Mouse (Mus musculus) adrenal gland, adult (tissue): ENCODE measurements around the gene Gripap1.
"Not testable (repeated sequence)": the region's sequence is repeated elsewhere in the genome, so short reads cannot be mapped to it uniquely, and the experiment has no call there.

Experiments used
- DNase-seq, 2 experiments: peaks; one replicate each; pipeline ENCODE4 v3.0.0; 2022 to 2023; ENCODE audit warnings: low spot score in 1 of 2; ENCODE audit not compliant: inconsistent age in 2 of 2

Gripap1 gene

DNA sequence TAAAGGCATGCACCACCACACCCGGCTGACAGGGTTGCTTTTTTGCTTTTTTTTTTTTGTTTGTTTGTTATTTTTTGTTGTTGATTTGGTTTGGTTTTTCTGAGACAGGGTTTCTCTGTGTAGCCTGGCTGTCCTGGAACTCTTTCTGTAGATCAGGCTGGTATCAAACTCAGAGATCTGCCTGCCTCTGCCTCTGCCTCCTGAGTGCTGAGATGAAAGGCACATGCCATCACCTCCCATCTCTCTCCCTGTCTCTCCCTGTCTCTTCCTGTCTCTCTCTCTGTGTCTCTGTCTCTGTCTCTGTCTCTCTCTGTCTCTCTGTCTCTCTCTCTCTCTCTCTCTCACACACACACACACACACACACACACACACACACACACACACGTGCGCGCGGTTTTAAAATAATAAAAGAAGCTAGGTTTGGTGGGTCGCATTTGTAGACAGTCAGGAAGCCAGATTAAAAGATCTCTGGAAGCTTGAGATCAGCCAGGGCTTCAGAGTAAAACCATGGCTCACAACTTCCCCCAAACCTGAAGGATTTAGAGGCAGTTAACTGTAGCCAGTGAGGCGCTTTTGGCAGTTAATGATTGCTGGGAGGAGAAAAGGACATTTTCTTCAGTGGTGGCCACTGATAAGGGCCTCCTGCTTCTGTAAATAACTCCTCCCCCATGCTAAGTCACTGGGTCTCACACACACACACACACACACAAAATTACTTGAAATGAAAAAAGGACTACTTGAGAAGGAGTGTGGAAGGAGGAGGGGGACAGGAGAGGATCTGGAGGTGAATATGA, 10.9 kb upstream of the Gripap1 start:
- no peak for DNase-seq

DNA sequence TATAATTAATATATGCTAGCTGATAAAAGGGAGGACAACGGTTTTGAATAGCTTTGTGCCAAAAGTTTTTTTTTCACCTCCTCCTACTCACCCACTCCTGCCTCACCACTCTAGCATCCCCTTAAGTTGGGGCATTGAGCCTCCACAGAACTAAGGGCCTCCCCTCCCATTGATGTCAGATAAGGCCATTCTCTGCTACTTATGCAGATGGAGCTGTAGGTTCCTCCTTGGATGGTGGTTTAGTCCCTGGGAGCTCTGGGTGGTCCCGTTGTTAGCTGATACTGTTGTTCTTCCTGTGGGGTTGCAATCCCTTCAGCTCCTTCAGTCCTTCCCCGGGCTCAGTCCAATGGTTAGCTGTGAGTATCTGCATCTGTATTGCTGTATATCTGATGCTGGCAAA, 10.3 kb upstream of the Gripap1 start:
- DNase-seq, result no peak

GRCm38 (mm10) chrX:7782603-7783092, 6.9 kb upstream of the Gripap1 start:
- no peak for DNase-seq

DNA sequence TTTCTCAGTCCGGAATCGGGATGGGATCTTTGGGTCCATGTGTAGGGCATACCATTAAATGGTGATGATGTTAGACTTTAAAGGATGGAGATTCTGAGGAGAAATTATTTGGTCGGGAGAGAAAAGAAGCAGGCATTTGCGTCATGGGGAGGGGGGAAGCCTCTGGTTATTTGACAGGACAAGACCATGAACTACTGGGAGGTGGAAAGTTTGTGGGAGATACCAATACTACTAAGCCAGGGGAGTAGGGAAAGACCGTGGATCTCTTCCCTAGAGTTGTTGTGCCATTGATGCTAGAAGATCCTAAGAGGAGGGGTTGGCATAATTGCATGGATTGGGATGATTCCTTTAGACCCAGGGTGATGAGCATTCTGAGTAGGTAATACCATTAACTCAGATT, 744 bp downstream of the Gripap1 start:
- DNase-seq, result no peak

- peak in 1 of 2 experiments; percentile 29 for DNase-seq
Observed at GRCm38 (mm10) chrX:7793361-7793760, 3.8 kb downstream of the Gripap1 start.

DNA sequence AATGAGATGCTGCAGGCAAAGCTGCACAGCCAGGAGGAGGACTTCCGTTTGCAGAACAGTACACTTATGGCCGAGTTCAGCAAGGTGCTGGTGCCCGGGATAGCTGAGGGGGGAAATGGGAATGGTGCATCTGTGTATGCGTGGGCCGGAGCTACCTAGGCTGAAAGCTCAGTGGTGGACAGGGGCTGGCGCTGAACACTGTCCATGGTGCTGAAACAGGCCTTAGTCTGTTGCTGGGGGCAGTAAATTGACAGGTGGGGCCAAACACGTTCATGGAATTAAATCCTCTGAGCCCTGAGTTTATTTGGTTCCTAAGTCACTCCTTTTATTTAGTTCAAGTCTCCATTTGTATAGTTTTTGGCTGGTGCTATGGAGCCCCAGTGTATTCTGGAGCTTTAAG, 5.5 kb downstream of the Gripap1 start:
- DNase-seq, result peak in 1 of 2 experiments; percentile 59

DNA sequence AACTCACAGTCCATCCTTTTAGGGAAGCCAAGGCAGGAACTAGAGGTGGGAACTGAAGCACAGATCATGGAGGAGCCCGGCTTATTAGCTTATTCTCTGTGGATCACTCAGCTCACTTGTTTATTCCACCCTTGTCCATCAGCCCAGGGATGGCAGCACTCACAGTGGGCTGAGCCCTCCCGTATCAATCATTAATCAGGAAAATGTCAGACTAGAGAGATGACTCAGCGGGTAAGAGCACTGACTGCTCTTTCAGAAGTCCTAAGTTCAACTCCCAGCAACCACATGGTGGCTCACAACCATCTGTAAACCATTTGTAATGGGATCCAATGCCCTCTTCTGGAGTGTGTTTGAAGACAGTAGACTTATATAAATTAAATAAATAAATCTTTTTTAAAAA, 7.8 kb downstream of the Gripap1 start:
- DNase-seq, result peak in 1 of 2 experiments; percentile 28

DNA sequence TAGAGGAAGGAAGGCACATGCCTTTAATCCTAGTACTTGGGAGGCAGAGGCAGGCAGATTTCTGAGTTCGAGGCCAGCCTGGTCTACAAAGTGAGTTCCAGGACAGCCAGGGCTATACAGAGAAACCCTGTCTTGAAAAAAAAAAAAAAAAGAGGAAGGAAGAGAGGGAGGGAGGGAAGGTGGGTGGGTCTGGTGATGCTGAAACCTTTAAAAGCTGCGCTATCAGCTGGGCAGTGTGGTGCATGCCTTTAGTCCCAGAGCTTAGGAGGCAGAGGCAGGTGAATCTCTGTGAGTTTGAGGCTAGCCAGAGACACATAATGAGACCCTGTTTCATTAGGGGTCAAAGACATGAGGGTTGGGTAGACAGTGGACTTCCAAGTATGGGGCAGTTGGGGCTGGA, 12.6 kb downstream of the Gripap1 start:
- DNase-seq, result not testable (repeated sequence)

GRCm38 (mm10) chrX:7815016-7815415, 25.5 kb downstream of the Gripap1 start:
- DNase-seq, result peak in 1 of 2 experiments; percentile 52

- peak; percentile 9 to 43 for DNase-seq
Observed at GRCm38 (mm10) chrX:7821865-7822779, 32.6 kb downstream of the Gripap1 start, which contains the start of gene Kcnd1. Gene Kcnd1 (plus strand): TSS chrX:7822289.

DNA sequence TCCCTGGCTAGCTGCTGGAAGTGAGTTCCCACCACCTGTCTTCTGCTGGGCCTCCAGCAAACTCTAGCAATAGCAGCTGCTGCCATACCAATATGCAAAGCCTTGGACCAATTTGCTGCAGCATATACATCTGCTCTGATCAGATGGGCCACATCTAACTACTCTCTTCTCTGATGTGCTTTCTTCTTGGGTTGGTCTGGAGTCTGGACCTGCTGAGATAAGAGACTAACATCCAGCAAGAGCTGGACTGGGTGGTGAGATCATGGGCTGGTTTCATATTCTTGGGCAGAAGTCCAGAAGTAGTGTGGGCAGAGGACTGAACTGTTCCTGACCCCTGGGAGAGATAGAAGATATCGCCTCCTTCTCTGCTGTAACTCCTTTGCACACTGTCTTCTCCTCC, 47.6 kb downstream of the Gripap1 start:
- no peak for DNase-seq

DNA sequence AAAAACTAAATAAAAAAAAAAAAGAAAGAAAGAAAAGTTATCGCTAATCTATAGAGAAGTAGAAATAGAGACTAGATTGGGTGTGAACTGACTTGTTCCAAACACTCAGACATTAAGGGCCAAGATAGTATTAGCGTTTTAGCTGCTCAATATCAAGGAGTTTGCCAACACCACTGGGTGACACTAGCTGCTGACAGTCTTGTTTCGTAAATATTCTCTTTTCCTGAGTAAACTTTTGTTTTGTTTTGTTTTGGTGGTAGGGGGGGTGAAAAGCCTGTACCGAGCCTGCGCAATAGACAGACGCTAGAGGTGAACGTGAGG, 51.2 kb downstream of the Gripap1 start:
- DNase-seq, result no peak

- DNase-seq, result peak; percentile 96 to 97
Observed at GRCm38 (mm10) chrX:7841163-7842162, 51.9 kb downstream of the Gripap1 start, which contains the start of gene Otud5. Gene Otud5 (plus strand): TSS chrX:7841364.

DNA sequence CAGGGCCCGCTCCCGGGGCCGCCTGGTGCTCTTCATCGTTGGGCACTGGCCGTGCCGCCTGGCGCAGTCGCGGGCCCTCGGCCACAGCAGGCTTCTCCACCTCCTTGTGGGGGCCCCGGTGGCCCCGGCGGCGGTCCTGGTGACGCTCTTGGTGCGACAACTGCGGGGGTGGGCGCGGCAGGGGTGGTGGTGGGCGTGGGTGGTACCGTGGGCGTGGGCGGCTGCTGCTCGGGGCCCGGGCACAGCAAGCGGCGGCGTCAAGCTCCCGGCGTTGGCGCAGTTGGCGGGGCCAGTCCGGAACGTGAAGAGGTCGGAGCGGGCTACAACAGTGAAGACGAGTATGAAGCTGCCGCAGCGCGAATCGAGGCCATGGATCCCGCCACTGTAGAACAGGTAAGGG, 52.8 kb downstream of the Gripap1 start:
- peak in 1 of 2 experiments; percentile 63 for DNase-seq

DNA sequence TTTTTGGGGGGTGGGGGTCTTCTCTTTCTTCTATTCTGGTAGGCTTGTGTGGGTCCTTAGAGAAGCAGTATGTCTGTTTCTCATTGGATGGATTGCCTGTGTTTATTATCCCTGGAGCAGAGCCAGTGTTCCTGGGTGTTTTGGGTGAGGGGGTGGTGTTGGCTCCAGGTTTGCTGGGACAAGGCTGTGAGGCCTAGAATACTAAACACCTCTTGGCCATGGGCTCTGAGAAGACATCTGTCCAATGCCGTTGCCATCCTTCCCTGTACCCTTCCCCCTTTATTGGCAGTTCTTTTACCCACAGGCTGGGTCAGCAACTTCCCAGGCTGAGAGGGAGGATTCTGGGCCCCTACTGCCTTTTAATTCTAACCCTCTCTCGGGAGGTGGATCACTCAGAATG, 58.3 kb downstream of the Gripap1 start:
- no peak for DNase-seq

GRCm38 (mm10) chrX:7854578-7854977, 65.0 kb downstream of the Gripap1 start:
- peak in 1 of 2 experiments; percentile 65 for DNase-seq

GRCm38 (mm10) chrX:7859191-7859753, 69.7 kb downstream of the Gripap1 start:
- no peak for DNase-seq

- no peak for DNase-seq
Observed at GRCm38 (mm10) chrX:7863181-7863580, 73.6 kb downstream of the Gripap1 start.

- DNase-seq, result no peak
Observed at GRCm38 (mm10) chrX:7864551-7864950, 75.0 kb downstream of the Gripap1 start.

GRCm38 (mm10) chrX:7865343-7865742, 75.8 kb downstream of the Gripap1 start:
- no peak for DNase-seq
